Mouse (Mus musculus) liver, embryonic 14.5 days (tissue): Measurements from ENCODE around the gene Rab20. TPM values are rescaled to one million over a fixed set of nuclear protein-coding genes. Genes with fewer than 3 reads are reported as not detected.

Source experiments
- ATAC-seq: fragments of 200-750 bp; cut with Nextera tagmentation; 2 replicates; pipeline ENCODE4 v1.8.0; 2017; ENCODE audit warnings: moderate number of reproducible peaks, mild to moderate bottlenecking, moderate library complexity; ENCODE audit not compliant: insufficient read depth
- DNase-seq, 3 experiments: peaks; one replicate each; pipeline ENCODE4 v3.0.0-alpha.2; 2012 to 2013; ENCODE audit warnings: low read depth in 3 of 3, low spot score in 3 of 3
- H3K27ac ChIP-seq: fragments of 300-500 bp; sonication (generic); 2 replicates; pipeline ENCODE4 v1.5.1; 2014; ENCODE audit warnings: moderate library complexity, mild to moderate bottlenecking, control low read depth, inconsistent platforms
- H3K27me3 ChIP-seq: fragments of 300-500 bp; sonication (generic); 2 replicates; pipeline ENCODE4 v1.6.1; 2014; ENCODE audit warnings: mild to moderate bottlenecking, low read length, moderate library complexity; ENCODE audit not compliant: control insufficient read depth, insufficient read depth
- H3K36me3 ChIP-seq: fragments of 300-500 bp; sonication (generic); replicated peaks from 2 replicates; pipeline ENCODE4 v1.6.1; 2014; ENCODE audit warnings: low read depth; ENCODE audit not compliant: control insufficient read depth, insufficient read depth
- H3K4me1 ChIP-seq, 2 experiments: fragments of 200-500 bp in 1 of 2; fragments of 300-500 bp in 1 of 2; sonication (generic) in 1 of 2; replicated peaks; 2 replicates each; pipeline ENCODE4 v1.6.1; 2012 to 2014; ENCODE audit warnings: antibody characterized with exemption in 1 of 2, inconsistent platforms in 1 of 2, low read length in 1 of 2; ENCODE audit not compliant: control insufficient read depth in 2 of 2, insufficient read depth in 2 of 2
- H3K4me2 ChIP-seq: fragments of 300-500 bp; sonication (generic); 2 replicates; pipeline ENCODE4 v1.6.1; 2014; ENCODE audit warnings: low read depth, mild to moderate bottlenecking, control low read depth, moderate library complexity
- H3K4me3 ChIP-seq, 2 experiments: fragments of 200-500 bp in 1 of 2; fragments of 300-500 bp in 1 of 2; sonication (generic) in 1 of 2; 2 replicates each; pipeline ENCODE4 v1.5.1; 2012 to 2014; ENCODE audit warnings: low read depth in 2 of 2, low read length in 2 of 2, mild to moderate bottlenecking in 2 of 2, control low read depth in 1 of 2, inconsistent platforms in 1 of 2, moderate library complexity in 1 of 2; ENCODE audit not compliant: insufficient read depth in 1 of 2
- H3K9ac ChIP-seq: fragments of 300-500 bp; sonication (generic); replicated peaks from 2 replicates; pipeline ENCODE4 v1.6.1; 2014; ENCODE audit warnings: mild to moderate bottlenecking, control low read depth, moderate library complexity
- H3K9me3 ChIP-seq: fragments of 300-500 bp; sonication (generic); 2 replicates; pipeline ENCODE4 v1.6.1; 2016; ENCODE audit warnings: low read length, mixed read lengths; ENCODE audit not compliant: control insufficient read depth
- CTCF ChIP-seq: IDR thresholded peaks from 2 replicates; pipeline ENCODE4 v1.5.1; 2016; ENCODE audit warnings: antibody characterized with exemption, low read depth, control low read depth
- EP300 ChIP-seq: IDR thresholded peaks from 2 replicates; pipeline ENCODE4 v1.6.1; 2016; ENCODE audit warnings: antibody characterized with exemption, low read depth
- WGBS: fragments of 180-500 bp; shearing (Covaris S2); extraction: QIAGEN DNeasy Blood & Tissue Kit; methylation state at CpG from one replicate; pipeline ENCODE4 v1.1.7; 2014; ENCODE audit not compliant: insufficient replicate concordance; 5-methylcytosine and 5-hydroxymethylcytosine counted together
- polyA plus RNA-seq, 2 experiments: library from polyadenylated mRNA; depleted of rRNA in 1 of 2; stranded (reverse) in 1 of 2; unstranded in 1 of 2; fragments of >200 nt; fragmentation: Nextera tagmentation in 1 of 2; extraction: Ambion mirVana in 1 of 2; gene quantifications; 2 replicates each; pipeline versions ENCODE4 v1.2.1 to v1.2.3; 2012 to 2014

Gene Rab20
- polyA plus RNA-seq, 2 experiments, result 2.8 to 2.9 TPM

DNA sequence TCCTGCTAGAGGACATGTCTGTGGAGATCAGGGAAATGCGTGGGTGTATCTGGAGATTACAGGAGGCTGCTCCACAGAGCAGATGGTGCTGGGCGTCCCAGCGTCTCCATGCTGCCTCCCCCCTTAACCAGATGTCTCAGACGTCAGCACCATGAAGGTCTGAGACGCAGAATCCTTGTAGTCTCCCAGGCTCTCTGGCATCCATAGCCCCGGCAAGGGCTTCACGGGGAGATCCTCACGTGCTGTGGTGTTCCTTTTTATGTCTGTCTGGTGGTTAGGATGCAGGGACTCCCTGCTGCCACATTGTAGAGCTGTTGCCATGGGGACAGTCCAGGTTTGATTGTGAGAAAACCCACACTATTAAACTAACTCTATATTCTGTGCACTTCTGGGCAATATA lies 64.2 kb downstream of the Rab20 start:
- Histone ChIP-seq H3K4me3 (no peak overlapping the region), H3K4me2 (no peak overlapping the region), H3K9me3 (no peaks in the 10 kb centered on the region), H3K27me3 (no peaks in the 10 kb centered on the region), H3K4me1 (no peaks in the 10 kb centered on the region), H3K27ac (no peak overlapping the region), H3K9ac (no peak overlapping the region), H3K36me3 (no peaks in the 10 kb centered on the region)
- DNase-seq (no peak), ATAC-seq (no peak)
- no peak for TF ChIP-seq EP300
- TF ChIP-seq CTCF, result no peak
- 60% methylated on average over 8 of the region's 8 CpGs for WGBS

- 67% methylated on average over 5 of the region's 5 CpGs for WGBS
- H3K4me3 ChIP-seq, result no peak overlapping the region
- H3K9me3 ChIP-seq, result no peaks in the 10 kb centered on the region
- H3K27me3 ChIP-seq, result no peaks in the 10 kb centered on the region
- TF ChIP-seq EP300 (no peak), CTCF (no peak)
- no peak overlapping the region for H3K27ac ChIP-seq
- DNase-seq (no peak), ATAC-seq (no peak)
- H3K4me1 ChIP-seq, result no peaks in the 10 kb centered on the region
- H3K36me3 ChIP-seq, result no peaks in the 10 kb centered on the region
- no peak overlapping the region for H3K4me2 ChIP-seq
- H3K9ac ChIP-seq, result no peak overlapping the region
Measured at GRCm38 (mm10) chr8:11412450-11412849, 66.1 kb downstream of the Rab20 start.

DNA sequence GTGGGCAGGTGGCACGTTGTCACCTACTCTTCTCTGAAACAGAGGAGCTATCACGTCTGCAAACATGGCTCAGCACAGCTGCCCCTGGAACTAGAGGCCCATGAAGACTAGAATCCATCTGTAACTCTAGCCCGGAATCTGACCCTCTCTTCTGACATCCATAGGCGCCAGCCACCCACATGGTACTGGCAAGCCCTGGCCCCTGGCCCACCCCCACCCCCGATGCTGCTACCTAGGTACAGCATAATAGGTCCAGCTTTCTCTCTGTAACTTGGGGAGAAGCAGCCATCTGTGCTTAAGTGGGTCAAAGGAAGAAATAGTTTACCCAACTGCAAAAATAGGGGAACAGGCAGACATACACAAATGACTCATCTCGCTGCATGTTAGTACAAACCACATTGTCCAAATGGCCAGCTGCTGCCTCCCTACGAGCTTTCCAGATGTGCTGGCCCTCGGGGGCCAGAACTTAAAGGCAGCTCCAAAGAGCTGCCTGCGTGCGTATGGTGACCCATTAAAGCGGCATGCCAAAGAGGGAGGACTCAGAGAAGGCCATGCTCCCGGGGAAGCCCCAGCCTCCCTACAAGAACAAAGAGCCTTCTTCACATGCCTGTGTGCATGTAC lies 66.9 kb downstream of the Rab20 start:
- TF ChIP-seq EP300 (no peak), CTCF (no peak)
- Histone ChIP-seq H3K4me3 (no peak overlapping the region), H3K27me3 (no peaks in the 10 kb centered on the region), H3K27ac (no peak overlapping the region), H3K36me3 (no peaks in the 10 kb centered on the region), H3K9me3 (no peaks in the 10 kb centered on the region), H3K9ac (no peak overlapping the region), H3K4me2 (no peak overlapping the region), H3K4me1 (no peaks in the 10 kb centered on the region)
- no peak for ATAC-seq
- no peak for DNase-seq
- WGBS, result 61% methylated on average over 12 of the region's 12 CpGs

DNA sequence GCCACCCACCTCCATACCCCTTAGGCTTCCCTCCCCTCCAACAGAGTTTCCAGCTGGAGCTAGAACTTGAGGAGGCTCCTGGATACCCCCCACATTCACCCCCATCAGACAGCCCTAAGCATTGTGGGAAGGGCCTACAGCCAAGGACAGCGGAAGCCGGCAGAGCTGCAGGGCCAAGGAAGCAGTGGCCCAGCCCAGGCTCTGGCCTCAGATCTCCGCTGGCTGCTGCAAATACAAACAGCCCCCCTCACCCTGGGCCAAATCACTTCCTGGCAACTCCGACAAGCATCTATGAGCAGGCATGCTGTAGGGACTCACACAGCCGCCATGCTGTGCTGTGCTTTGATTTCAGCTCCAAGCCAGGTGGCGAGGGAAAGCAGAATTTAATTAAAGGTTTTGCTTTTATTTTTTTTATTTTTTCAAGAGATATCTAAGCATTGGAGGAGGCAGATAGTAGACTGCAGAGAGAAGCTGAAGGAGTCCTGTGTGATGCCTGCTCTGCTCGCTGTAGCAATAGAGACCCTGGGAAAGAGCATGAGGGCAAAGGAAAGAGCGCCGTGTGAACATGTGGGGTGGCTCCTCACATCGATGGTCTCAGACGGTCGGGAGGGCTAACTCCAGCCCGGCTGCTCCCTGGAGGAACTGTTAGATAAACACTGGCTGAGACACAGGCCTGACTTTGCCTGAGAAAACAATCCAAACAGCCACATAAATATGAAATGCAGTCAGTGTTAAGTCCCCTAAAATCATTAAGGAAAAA lies 72.6 kb downstream of the Rab20 start:
- no peak overlapping the region for H3K27ac ChIP-seq
- DNase-seq, result no peak
- no peaks in the 10 kb centered on the region for H3K9me3 ChIP-seq
- H3K4me2 ChIP-seq, result no peak overlapping the region
- H3K4me3 ChIP-seq, result no peak overlapping the region
- WGBS, result 56% methylated on average over 13 of the region's 13 CpGs
- no peak overlapping the region for H3K9ac ChIP-seq
- TF ChIP-seq EP300, result no peak
- TF ChIP-seq CTCF, result no peak
- no peak for ATAC-seq
- no peaks in the 10 kb centered on the region for H3K36me3 ChIP-seq
- H3K4me1 ChIP-seq, result no peaks in the 10 kb centered on the region
- H3K27me3 ChIP-seq, result no peaks in the 10 kb centered on the region

DNA sequence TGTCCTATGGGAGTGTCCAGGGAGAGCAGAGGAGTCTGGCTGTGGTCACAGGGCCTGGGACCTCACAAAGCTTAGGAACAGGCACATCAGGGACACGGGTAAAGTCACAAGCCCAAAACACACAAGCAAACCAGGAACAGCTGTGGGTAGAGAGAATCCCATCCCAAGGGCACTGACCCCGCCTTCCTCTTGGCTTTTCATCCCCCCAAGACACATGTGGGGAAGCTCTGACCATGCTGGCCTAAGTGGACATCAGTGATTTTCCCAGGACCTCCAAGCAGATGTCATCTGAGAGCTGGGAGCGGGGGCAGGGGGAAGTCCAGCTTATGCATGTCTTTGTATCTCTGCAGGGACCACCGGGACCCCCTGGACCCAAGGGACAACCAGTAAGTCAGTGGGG lies 73.9 kb downstream of the Rab20 start:
- WGBS, result 47% methylated on average over 4 of the region's 4 CpGs
- Histone ChIP-seq H3K27me3 (no peaks in the 10 kb centered on the region), H3K36me3 (no peaks in the 10 kb centered on the region), H3K9ac (no peak overlapping the region), H3K9me3 (no peaks in the 10 kb centered on the region), H3K4me3 (no peak overlapping the region), H3K4me1 (no peaks in the 10 kb centered on the region), H3K27ac (no peak overlapping the region), H3K4me2 (no peak overlapping the region)
- TF ChIP-seq EP300 (no peak), CTCF (no peak)
- DNase-seq, result no peak
- no peak for ATAC-seq
